In the genomic region with DNA sequence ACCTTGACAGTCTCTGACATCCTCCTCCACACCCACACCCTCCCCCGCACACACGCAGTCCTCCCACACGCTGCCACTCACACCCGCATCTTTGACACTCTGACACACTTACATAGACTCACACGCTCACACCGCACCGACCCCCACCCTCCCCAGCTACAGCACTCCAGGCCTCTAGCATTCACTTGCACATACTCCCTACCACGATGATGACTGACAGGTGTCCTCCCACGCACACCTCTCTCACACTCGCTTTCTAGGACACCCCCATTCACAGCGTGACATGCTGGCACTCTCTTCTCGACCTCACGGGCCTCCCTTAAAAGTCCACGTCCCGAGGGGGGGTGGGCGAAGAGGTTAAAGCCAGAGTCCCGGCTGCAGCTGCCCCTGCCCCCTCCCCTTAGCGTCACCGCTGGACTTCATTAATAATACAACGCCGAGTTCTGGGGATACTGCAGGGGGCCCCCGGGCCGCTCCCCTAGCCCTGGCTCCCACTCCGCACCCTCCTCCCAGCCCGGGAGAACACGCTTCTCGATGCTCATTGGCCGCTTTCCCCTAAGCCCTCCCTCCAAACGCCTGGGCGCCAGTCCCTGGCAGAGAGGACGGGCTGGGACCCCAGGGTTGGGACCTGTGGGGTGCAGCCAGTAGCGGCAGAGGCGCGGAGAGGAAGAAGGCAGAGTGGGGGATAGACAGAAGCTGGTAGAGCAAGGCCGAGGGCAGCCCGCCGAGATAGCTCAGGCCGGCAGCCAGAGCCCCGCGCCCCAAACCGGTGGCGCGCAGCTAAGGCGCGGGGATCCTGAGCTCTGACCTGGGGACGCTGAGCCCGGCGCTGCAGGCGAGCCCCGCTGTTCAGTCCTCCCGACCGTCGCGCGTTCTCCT, we compare ENCODE assay signal across 8 mouse cellular contexts. TPM values are rescaled to one million over a fixed set of nuclear protein-coding genes. Genes with fewer than 3 reads are reported as not detected.
DNase-seq lines count a peak whose midpoint lies in the region; ATAC-seq and TF ChIP-seq lines count a peak whose summit lies in the region.

A gene (plus strand): TSS at position 322 of the 879 bp plus-strand sequence.

- H3K9me3 ChIP-seq in ES-Bruce4 (replicated peaks; ENCODE audit: control insufficient read depth, insufficient read depth, low read length, poor library complexity, severe bottlenecking): no peaks in the 10 kb centered on the region
- no peaks in the 10 kb centered on the region for H3K9me3 ChIP-seq in forebrain, embryonic 12.5 days
- no peaks in the 10 kb centered on the region for H3K9me3 ChIP-seq in hindbrain, embryonic 16.5 days (ENCODE audit: control insufficient read depth, low read length)
- no peaks in the 10 kb centered on the region for H3K9me3 ChIP-seq in stomach, embryonic 15.5 days

- H3K27ac ChIP-seq in ES-Bruce4 (ENCODE audit: insufficient read depth, low read length): no peak within 1 kb of the TSS
- H3K27ac ChIP-seq in forebrain, embryonic 12.5 days: no peak within 1 kb of the TSS
- no peak within 1 kb of the TSS for H3K27ac ChIP-seq in hindbrain, embryonic 16.5 days (ENCODE audit: low read depth, low read length)
- H3K27ac ChIP-seq in stomach, embryonic 15.5 days: no peak within 1 kb of the TSS

- no peak for TF ChIP-seq EP300 in ES-Bruce4 (IDR thresholded peaks at IDR 0.05; ENCODE audit: insufficient read depth, low read depth, low read length)

- no peaks in the 10 kb centered on the region for H3K36me3 ChIP-seq in ES-Bruce4 (ENCODE audit: control insufficient read depth, insufficient read depth, low read length, poor library complexity, severe bottlenecking)
- no peaks in the 10 kb centered on the region for H3K36me3 ChIP-seq in forebrain, embryonic 12.5 days (replicated peaks)
- H3K36me3 ChIP-seq in hindbrain, embryonic 16.5 days (ENCODE audit: control insufficient read depth, insufficient read depth, low read length): no peaks in the 10 kb centered on the region
- H3K36me3 ChIP-seq in stomach, embryonic 15.5 days: no peaks in the 10 kb centered on the region

- peak within 1 kb of the TSS; percentile 68 for H3K9ac ChIP-seq in ES-Bruce4 (ENCODE audit: low read depth, poor library complexity, severe bottlenecking)
- peak within 1 kb of the TSS; percentile 55 for H3K9ac ChIP-seq in forebrain, embryonic 12.5 days
- H3K9ac ChIP-seq in hindbrain, embryonic 16.5 days (ENCODE audit: low read depth, low read length): peak within 1 kb of the TSS; percentile 68
- 0 out of 2 replicates have a peak within 1 kb of the TSS, but pooled peaks have one; percentile 16 for H3K9ac ChIP-seq in stomach, embryonic 15.5 days

- peaks cover 7% of the 10 kb centered on the region for H3K27me3 ChIP-seq in ES-Bruce4 (ENCODE audit: control insufficient read depth, insufficient read depth, low read length, poor library complexity, severe bottlenecking)
- peaks cover 94% of the 10 kb centered on the region for H3K27me3 ChIP-seq in forebrain, embryonic 12.5 days
- peaks cover 55% of the 10 kb centered on the region for H3K27me3 ChIP-seq in hindbrain, embryonic 16.5 days (replicated peaks; ENCODE audit: control insufficient read depth, insufficient read depth, low read length)
- H3K27me3 ChIP-seq in stomach, embryonic 15.5 days (replicated peaks): peaks cover 72% of the 10 kb centered on the region

- WGBS in forebrain, embryonic 12.5 days: under 1% methylated on average over 47 of the region's 55 CpGs
- under 1% methylated on average over 55 of the region's 55 CpGs for WGBS in hindbrain, embryonic 16.5 days
- under 1% methylated on average over 53 of the region's 55 CpGs for WGBS in stomach, embryonic 15.5 days

- H3K4me1 ChIP-seq in ES-Bruce4 (ENCODE audit: control insufficient read depth, insufficient read depth, low read length): no peaks in the 10 kb centered on the region
- H3K4me1 ChIP-seq in forebrain, embryonic 12.5 days: peaks cover 24% of the 10 kb centered on the region
- peaks cover 17% of the 10 kb centered on the region for H3K4me1 ChIP-seq in hindbrain, embryonic 16.5 days (ENCODE audit: control insufficient read depth, insufficient read depth, low read depth, low read length)
- peaks cover 13% of the 10 kb centered on the region for H3K4me1 ChIP-seq in stomach, embryonic 15.5 days

- peak within 1 kb of the TSS; percentile 93 for H3K4me2 ChIP-seq in forebrain, embryonic 12.5 days
- H3K4me2 ChIP-seq in hindbrain, embryonic 16.5 days (ENCODE audit: low read length): peak within 1 kb of the TSS; percentile 99
- peak within 1 kb of the TSS; percentile 97 for H3K4me2 ChIP-seq in stomach, embryonic 15.5 days

- peak; percentile 72 for ATAC-seq in forebrain, embryonic 12.5 days (ENCODE audit: low FRiP score)
- ATAC-seq in hindbrain, embryonic 16.5 days: peak; percentile 46
- peak; percentile 61 for ATAC-seq in stomach, embryonic 15.5 days (ENCODE audit: insufficient read depth, low FRiP score, low read depth)

- no peak for TF ChIP-seq POLR2A in ES-Bruce4 (IDR thresholded peaks at IDR 0.05; ENCODE audit: insufficient read depth, low read length)

- peak within 1 kb of the TSS; percentile 62 for H3K4me3 ChIP-seq in ES-Bruce4 (ENCODE audit: low read depth, low read length)
- peak within 1 kb of the TSS; percentile 49 for H3K4me3 ChIP-seq in forebrain, embryonic 12.5 days (replicated peaks)
- peak within 1 kb of the TSS; percentile 69 for H3K4me3 ChIP-seq in hindbrain, embryonic 16.5 days (ENCODE audit: low read length)
- peak within 1 kb of the TSS; percentile 52 for H3K4me3 ChIP-seq in stomach, embryonic 15.5 days (replicated peaks)

- DNase-seq in adrenal gland, postnatal 10 days: peak; percentile 68
- peak; percentile 71 to 80 for DNase-seq in layer of hippocampus, postnatal 36 days
- DNase-seq in lung, postnatal 25 days (ENCODE audit: low spot score): peak; percentile 63
- no peak for DNase-seq in spleen, adult 18-20 months

- no peak for TF ChIP-seq CTCF in ES-Bruce4 (IDR thresholded peaks at IDR 0.05; ENCODE audit: low read depth, low read length)

RNA-seq across cellular contexts. Expression of the gene that starts here (rescaled TPM):
- polyA plus RNA-seq in ES-Bruce4 (2011; ENCODE audit: insufficient read depth, insufficient read length, low read depth, missing spikeins): 1.1 and 1.5 TPM in 2 replicates
- total RNA-seq in adrenal gland, postnatal 10 days (2021): 1 to 10 TPM in 1 of 2 experiments, under 1 TPM in 1; 1.00 to 1.7 TPM
- polyA plus RNA-seq in forebrain, embryonic 12.5 days (2016; fragmentation: Nextera tagmentation; extraction: Ambion mirVana): 3.0 and 3.1 TPM in 2 replicates
- polyA plus RNA-seq in hindbrain, embryonic 16.5 days (2015; fragmentation: Nextera tagmentation; extraction: Ambion mirVana): 7.7 and 9.3 TPM in 2 replicates
- total RNA-seq in layer of hippocampus, postnatal 36 days (2021): 10 to 100 TPM; 48.8 to 50.8 TPM
- polyA plus RNA-seq in stomach, embryonic 15.5 days (2015; fragmentation: Nextera tagmentation; extraction: Ambion mirVana): 20.2 and 21.5 TPM in 2 replicates

Comparison
In these comparisons a context has a peak if more than half of its experiments do, and no peak if none do; other contexts are left out.
1. RNA of the gene that starts here (total RNA-seq): 48.8 to 50.8 TPM in layer of hippocampus, postnatal 36 days; 1.00 to 1.7 TPM in adrenal gland, postnatal 10 days; every median in the first group is over 10 times any median in the second.
2. H3K9ac ChIP-seq: peak in every context shown above with its lines; median percentile 68 in ES-Bruce4; 68 in hindbrain, embryonic 16.5 days; 55 in forebrain, embryonic 12.5 days; 16 in stomach, embryonic 15.5 days.
3. DNase-seq: peak in adrenal gland, postnatal 10 days (single experiment), layer of hippocampus, postnatal 36 days (2 of 2) and lung, postnatal 25 days (single experiment); none in spleen, adult 18-20 months (0 of 2).
4. Peak in every context shown above with its lines, with median percentiles within 50 percentile points of each other: H3K4me3 ChIP-seq, ATAC-seq and H3K4me2 ChIP-seq.